Mouse (Mus musculus) stomach, postnatal 0 days (tissue): Measurements from ENCODE around the gene Osbpl11. TPM values are rescaled to one million over a fixed set of nuclear protein-coding genes. Genes with fewer than 3 reads are reported as not detected.
"Not testable (repeated sequence)": the region's sequence is repeated elsewhere in the genome, so short reads cannot be mapped to it uniquely, and the experiment has no call there.

Experiments used
- ATAC-seq: fragments of 200-750 bp; cut with Nextera tagmentation; 2 replicates; pipeline ENCODE4 v1.8.0; 2017; ENCODE audit not compliant: low FRiP score, low TSS enrichment
- DNase-seq: peaks from one replicate; pipeline ENCODE4 v3.0.0-alpha.2; 2016; ENCODE audit warnings: low spot score
- H3K27ac ChIP-seq: fragments of 300-500 bp; sonication (generic); replicated peaks from 2 replicates; pipeline ENCODE4 v1.5.1; 2014; ENCODE audit warnings: mild to moderate bottlenecking, control low read depth
- H3K27me3 ChIP-seq: fragments of 300-500 bp; sonication (generic); 2 replicates; pipeline ENCODE4 v1.6.1; 2014; ENCODE audit warnings: low read length; ENCODE audit not compliant: control insufficient read depth, insufficient read depth
- H3K36me3 ChIP-seq: fragments of 300-500 bp; sonication (generic); 2 replicates; pipeline ENCODE4 v1.6.1; 2014; ENCODE audit warnings: low read length, mixed read lengths; ENCODE audit not compliant: control insufficient read depth, insufficient read depth
- H3K4me1 ChIP-seq: fragments of 300-500 bp; sonication (generic); replicated peaks from 2 replicates; pipeline ENCODE4 v1.6.1; 2014; ENCODE audit warnings: antibody characterized with exemption; ENCODE audit not compliant: control insufficient read depth, insufficient read depth
- H3K4me2 ChIP-seq: fragments of 300-500 bp; sonication (generic); replicated peaks from 2 replicates; pipeline ENCODE4 v1.6.1; 2014; ENCODE audit warnings: low read depth, mild to moderate bottlenecking, control low read depth, moderate library complexity
- H3K4me3 ChIP-seq: fragments of 300-500 bp; sonication (generic); 2 replicates; pipeline ENCODE4 v1.5.1; 2014; ENCODE audit warnings: low read depth, low read length, control low read depth
- H3K9ac ChIP-seq: fragments of 300-500 bp; sonication (generic); 2 replicates; pipeline ENCODE4 v1.6.1; 2014; ENCODE audit warnings: mild to moderate bottlenecking, low read length, control low read depth, mixed read lengths
- H3K9me3 ChIP-seq: fragments of 300-500 bp; sonication (generic); 2 replicates; pipeline ENCODE4 v1.6.1; 2016; ENCODE audit warnings: low read length; ENCODE audit not compliant: control insufficient read depth
- CTCF ChIP-seq: IDR thresholded peaks from 2 replicates; pipeline ENCODE4 v1.5.1; 2016; ENCODE audit warnings: antibody characterized with exemption, low read depth, mild to moderate bottlenecking, moderate library complexity
- EP300 ChIP-seq: optimal IDR thresholded peaks from 2 replicates; pipeline ENCODE3; 2016; ENCODE audit warnings: antibody characterized with exemption
- WGBS: fragments of 180-500 bp; shearing (Covaris S2); extraction: QIAGEN DNeasy Blood & Tissue Kit; methylation state at CpG from one replicate; pipeline ENCODE4 v1.1.7; 2014; 5-methylcytosine and 5-hydroxymethylcytosine counted together
- polyA plus RNA-seq: library from polyadenylated mRNA; unstranded; fragments of >200 nt; fragmentation: Nextera tagmentation; extraction: Ambion mirVana; gene quantifications from 2 replicates; pipeline ENCODE4 v1.2.1, GENCODE M21; 2015

Gene Osbpl11
- polyA plus RNA-seq, result 8.1 and 9.0 TPM in 2 replicates

GRCm38 (mm10) chr16:33184901-33185260 is at the start of gene Osbpl11:
TSS of gene Osbpl11 (plus strand) at chr16:33185071.
- WGBS, result 2% methylated on average over 26 of the region's 27 CpGs
- TF ChIP-seq CTCF (peak; percentile 9; the same call in 1 of the 2 replicates), EP300 (no peak)
- H3K9me3 ChIP-seq, result no peaks in the 10 kb centered on the region
- H3K36me3 ChIP-seq, result no peaks in the 10 kb centered on the region
- ATAC-seq, result peak; percentile 96
- H3K4me3 ChIP-seq, result peak within 1 kb of the TSS; percentile 97
- H3K4me2 ChIP-seq, result peak within 1 kb of the TSS; percentile 91
- peak within 1 kb of the TSS; percentile 99 for H3K9ac ChIP-seq
- H3K27ac ChIP-seq, result peak within 1 kb of the TSS; percentile 97
- peaks cover 5% of the 10 kb centered on the region for H3K4me1 ChIP-seq
- peak; percentile 97 for DNase-seq
- H3K27me3 ChIP-seq, result no peaks in the 10 kb centered on the region

GRCm38 (mm10) chr16:33135167-33135566 is 49.7 kb upstream of the Osbpl11 start:
- no peak for ATAC-seq

GRCm38 (mm10) chr16:33139061-33139460 is 45.8 kb upstream of the Osbpl11 start:
- DNase-seq, H3K36me3 ChIP-seq, H3K4me2 ChIP-seq, ATAC-seq, H3K9me3 ChIP-seq, H3K27ac ChIP-seq, H3K27me3 ChIP-seq, H3K9ac ChIP-seq, H3K4me3 ChIP-seq, H3K4me1 ChIP-seq: not testable (repeated sequence)
- WGBS, result 81% methylated on average over 6 of the region's 7 CpGs

More at GRCm38 (mm10) chr16:33135167-33135566, 49.7 kb upstream of the Osbpl11 start:
- Histone ChIP-seq H3K9me3 (no peaks in the 10 kb centered on the region), H3K4me3 (no peak overlapping the region), H3K27me3 (no peaks in the 10 kb centered on the region), H3K27ac (no peak overlapping the region), H3K9ac (no peak overlapping the region), H3K4me2 (no peak overlapping the region), H3K4me1 (no peaks in the 10 kb centered on the region), H3K36me3 (no peaks in the 10 kb centered on the region)
- 59% methylated on average over 4 of the region's 4 CpGs for WGBS
- no peak for DNase-seq
- no peak for TF ChIP-seq EP300
- no peak for TF ChIP-seq CTCF

GRCm38 (mm10) chr16:33141758-33142280 is 43.1 kb upstream of the Osbpl11 start:
- Histone ChIP-seq H3K4me1 (no peaks in the 10 kb centered on the region), H3K4me3 (no peak overlapping the region), H3K36me3 (no peaks in the 10 kb centered on the region), H3K9me3 (no peaks in the 10 kb centered on the region), H3K4me2 (no peak overlapping the region), H3K27me3 (no peaks in the 10 kb centered on the region), H3K9ac (no peak overlapping the region), H3K27ac (no peak overlapping the region)
- TF ChIP-seq CTCF (no peak), EP300 (no peak)
- no peak for DNase-seq
- no peak for ATAC-seq
- WGBS, result 61% methylated on average over 3 of the region's 3 CpGs

GRCm38 (mm10) chr16:33143452-33143851 is 41.4 kb upstream of the Osbpl11 start:
- ATAC-seq, result no peak

GRCm38 (mm10) chr16:33146185-33146584 is 38.7 kb upstream of the Osbpl11 start:
- TF ChIP-seq CTCF, result no peak
- TF ChIP-seq EP300, result no peak
- DNase-seq (no peak), ATAC-seq (no peak)
- WGBS, result 93% methylated on average over 3 of the region's 3 CpGs
- no peaks in the 10 kb centered on the region for H3K27me3 ChIP-seq
- H3K27ac ChIP-seq, result no peak overlapping the region
- no peaks in the 10 kb centered on the region for H3K4me1 ChIP-seq
- no peak overlapping the region for H3K4me3 ChIP-seq
- no peak overlapping the region for H3K4me2 ChIP-seq
- no peak overlapping the region for H3K9ac ChIP-seq
- no peaks in the 10 kb centered on the region for H3K9me3 ChIP-seq
- no peaks in the 10 kb centered on the region for H3K36me3 ChIP-seq

More at GRCm38 (mm10) chr16:33143452-33143851, 41.4 kb upstream of the Osbpl11 start:
- Histone ChIP-seq H3K9me3 (no peaks in the 10 kb centered on the region), H3K36me3 (no peaks in the 10 kb centered on the region), H3K4me3 (no peak overlapping the region), H3K27me3 (no peaks in the 10 kb centered on the region), H3K9ac (no peak overlapping the region), H3K4me1 (no peaks in the 10 kb centered on the region), H3K4me2 (no peak overlapping the region), H3K27ac (no peak overlapping the region)
- DNase-seq, result no peak
- TF ChIP-seq CTCF, result no peak
- no peak for TF ChIP-seq EP300
- 55% methylated on average over 2 of the region's 2 CpGs for WGBS
